Mouse (Mus musculus) lung, postnatal 25 days (tissue): ENCODE data around the gene Fancm.
"Not testable (repeated sequence)": the region's sequence is repeated elsewhere in the genome, so short reads cannot be mapped to it uniquely, and the experiment has no call there.

Source experiments
- DNase-seq: peaks from one replicate; pipeline ENCODE4 v3.0.0; 2022; ENCODE audit warnings: low spot score

Gene Fancm

DNA sequence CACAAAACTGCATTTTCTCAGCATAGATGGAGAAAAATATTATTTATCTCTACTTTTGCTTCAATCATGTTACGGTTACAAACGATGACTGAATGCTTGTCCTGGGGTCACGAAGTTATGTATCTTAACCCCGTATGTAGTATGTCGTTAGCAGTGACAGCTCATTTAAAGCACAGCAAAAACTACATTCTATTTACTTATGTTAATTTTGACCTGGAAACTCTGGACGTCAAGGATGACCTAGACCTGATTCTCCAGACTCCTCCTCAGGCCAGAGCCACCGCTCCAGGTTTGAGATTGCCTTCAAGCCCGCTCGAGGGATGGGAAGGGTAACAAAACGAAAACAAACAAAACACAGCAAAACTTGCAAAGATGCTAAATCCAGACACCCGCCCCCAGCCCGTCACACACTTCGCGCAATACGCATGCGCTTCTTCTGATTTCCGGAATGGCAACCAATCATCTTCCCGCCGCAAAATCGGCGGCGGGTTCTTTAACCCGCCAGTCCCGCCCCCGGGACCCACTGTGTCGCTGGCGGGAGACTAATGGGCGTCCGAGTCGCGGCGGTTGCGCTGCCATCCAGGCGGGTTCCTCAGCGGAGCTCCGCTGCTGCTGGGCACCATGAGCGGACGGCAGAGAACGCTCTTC is at the start of gene Fancm:
TSS of gene Fancm (plus strand) at position 519 of the 648 bp plus-strand sequence.
- DNase-seq = peak; percentile 92

DNA sequence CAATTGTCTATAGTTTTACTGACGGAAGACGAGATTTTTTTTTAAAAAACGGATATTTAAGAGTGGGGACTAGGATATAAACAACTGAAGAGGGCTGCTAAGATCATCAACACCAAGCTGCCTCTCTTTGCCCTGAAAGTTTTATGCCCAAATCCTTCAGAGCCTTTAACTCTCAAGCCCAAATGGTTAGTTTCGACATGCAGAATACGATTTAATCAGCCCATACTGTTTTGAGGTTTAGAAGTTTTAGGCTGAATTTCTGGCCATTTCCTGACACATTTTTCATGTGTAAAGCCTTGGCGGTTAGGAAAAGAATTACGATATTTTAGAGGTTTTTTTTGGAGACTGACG is 39.6 kb upstream of the Fancm start:
- no peak for DNase-seq

DNA sequence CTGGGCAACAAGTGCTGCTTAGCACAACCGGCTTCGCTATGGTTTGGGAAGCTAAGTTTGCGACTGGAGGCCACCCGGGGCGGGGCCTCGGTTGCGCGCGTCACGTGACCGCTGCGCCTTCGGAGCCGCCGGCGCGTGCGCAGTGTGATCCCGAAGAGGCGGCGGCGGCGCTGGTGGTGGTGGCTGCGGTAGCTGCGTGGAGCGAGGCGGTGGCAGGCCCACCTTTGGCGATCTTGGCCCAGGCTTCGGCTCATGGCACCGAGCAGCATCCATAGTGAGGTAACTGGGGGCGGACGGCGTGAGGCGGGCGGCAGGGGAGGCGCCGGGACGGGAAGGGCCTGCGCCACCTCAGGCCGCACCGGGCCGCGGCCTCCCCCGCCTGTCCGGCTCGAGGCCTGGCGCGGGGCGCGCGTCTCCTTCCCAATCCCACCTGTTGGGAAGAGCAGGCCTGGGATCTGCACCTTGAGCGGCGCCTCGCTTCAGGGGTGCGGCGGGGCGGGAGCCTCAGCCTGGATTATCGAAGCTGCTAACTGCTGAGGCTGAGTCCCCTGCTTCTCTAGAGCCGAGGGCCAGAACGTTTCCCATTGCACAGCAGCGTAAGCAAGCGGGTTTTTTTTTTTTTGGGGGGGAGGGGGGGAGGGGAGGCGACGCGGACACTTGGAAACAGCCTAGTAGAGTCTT is 39.1 kb upstream of the Fancm start, which contains the start of gene Prpf39:
TSS of gene Prpf39 (plus strand) at position 144 of the 681 bp plus-strand sequence.
- DNase-seq = peak; percentile 92

DNA sequence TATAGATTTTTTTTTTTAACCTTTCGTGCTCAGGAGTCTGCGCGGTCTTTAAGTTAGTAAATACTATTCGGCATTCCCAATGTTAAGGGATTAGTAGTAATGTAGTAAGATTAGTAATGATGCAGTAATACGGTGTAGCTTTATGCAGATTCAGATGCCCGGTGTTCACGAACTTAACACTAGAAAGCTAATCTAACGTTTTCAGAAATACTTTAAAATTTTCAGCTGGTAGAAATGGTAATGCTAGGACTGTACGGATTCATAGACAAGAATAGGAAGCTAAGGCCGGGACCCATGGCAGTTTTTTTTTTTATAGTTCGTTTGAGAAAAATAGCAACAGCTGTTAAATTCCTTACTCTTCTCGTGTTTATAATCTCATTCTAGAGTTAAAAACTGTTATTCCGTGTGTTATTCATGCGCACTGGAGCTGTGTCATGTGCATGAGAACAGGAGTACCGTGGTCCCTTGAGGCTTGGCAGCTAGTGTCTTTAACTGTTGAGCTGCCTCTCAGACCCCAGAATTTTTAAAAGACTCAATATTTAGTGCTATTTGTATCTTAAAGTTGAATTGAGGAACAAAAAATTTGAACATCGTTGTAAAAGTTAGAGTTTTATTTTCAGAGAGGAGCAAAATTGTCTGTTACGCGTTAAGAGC is 38.4 kb upstream of the Fancm start:
- no peak for DNase-seq

DNA sequence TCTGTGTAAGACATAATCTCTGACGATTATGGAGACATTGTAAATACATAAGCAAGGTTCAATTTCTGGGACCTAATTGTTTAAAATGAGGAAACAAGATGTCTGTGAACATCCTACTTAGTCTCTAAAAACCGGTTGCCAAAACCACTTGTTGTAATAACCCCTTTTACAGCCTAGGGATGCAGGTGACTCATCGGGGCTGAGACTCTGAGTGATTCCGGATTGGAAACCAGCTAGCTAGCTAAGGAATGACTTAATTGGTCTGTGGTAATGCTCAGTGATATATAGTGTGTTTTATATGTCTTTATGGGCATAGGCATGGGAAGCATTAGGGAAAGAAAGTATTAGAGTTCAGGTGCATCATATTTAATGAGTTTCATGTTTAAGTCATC is 37.9 kb upstream of the Fancm start:
- peak; percentile 42 for DNase-seq

DNA sequence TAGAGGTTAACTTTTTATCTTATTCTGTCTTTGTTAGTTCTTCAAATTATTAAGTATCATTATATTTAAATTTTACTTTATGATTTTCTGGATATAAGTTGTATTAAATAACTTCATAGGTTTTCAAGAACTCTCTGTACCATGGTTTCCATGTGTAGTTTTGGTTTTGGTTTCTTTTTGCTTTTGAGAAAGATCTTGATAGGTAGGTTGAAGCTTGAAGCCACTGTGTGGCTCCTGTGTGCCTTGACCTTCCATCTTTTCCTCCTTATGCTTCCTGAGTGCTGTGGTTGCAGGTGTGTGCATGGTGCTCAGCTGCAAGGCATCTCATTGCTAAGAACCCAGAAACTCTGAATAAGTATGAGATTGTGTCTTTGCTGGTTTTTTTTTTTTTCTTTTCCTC is 26.6 kb upstream of the Fancm start:
- no peak for DNase-seq

DNA sequence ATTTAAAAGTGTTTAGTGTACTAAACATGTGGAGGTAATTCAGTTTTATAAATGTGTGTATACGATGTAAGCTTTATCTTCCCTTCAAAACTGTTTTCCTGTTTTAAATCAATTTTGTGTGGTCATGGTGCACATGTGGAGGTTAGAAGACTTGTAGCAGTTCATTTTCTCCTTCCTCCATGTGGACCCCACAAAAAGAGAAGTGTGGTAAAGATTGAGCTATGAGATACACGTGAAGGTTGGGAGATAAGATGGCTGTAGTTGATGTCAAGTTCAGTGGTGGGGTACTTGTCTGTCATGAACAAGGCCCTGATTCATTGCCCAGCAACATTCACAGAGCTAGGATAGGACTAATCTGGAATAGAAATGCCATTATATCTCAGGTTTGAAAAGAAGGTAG is 17.2 kb upstream of the Fancm start:
- no peak for DNase-seq

DNA sequence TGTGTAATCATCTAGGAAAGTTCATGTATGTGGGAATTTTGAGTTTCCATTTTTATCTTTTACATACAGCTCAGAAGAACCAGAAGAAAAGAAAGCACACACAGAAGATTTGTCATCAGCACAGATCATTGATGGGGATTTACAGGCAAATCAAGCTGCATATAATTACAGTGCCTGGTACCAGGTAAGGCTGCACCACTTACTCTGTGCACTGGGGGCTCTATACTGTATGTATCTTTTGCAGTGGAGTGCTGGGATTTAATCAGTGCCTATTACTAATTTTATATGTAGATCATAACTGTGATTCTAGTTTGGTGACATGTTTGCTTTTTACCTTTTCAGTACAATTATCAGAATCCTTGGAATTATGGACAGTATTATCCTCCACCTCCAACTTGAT is 14.3 kb upstream of the Fancm start:
- DNase-seq = no peak

DNA sequence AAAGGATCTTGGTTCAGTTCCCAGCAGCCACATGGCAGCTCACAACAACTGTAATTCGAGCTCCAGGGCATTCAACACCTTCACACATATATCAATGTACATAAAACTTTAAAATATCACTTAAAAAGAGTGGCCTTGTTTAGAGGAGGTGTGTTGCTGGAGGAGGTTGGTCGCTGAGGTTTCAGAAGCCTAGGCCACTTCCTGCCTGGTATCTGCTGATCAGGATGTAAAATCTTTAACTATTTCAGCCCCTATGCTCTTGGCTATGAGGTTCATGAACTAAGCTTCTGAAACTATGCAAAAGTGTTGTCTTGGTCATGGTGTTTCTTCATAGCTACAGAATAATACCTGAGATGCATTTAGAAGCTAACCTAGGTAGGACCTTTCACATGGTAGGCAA is 10.2 kb upstream of the Fancm start:
- DNase-seq = no peak

DNA sequence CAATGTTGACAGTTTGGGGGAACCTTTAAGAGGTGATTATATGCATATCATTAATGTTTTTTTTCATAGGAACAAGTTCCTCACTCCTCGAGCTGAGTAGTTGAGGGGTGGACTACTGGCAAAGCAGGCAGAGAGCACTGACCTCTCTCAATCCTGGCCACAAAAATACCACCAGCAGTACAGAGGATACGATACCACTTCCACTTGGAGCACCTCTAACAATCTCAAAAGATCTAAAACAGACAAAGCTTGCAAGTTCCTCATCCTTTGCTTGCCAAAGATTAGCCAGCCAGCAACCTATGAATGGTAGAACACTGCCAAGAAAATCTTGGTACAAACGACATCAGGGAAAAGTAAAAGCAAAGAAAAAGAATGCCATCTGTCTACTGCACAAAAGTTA is 9.2 kb upstream of the Fancm start:
- DNase-seq = no peak

DNA sequence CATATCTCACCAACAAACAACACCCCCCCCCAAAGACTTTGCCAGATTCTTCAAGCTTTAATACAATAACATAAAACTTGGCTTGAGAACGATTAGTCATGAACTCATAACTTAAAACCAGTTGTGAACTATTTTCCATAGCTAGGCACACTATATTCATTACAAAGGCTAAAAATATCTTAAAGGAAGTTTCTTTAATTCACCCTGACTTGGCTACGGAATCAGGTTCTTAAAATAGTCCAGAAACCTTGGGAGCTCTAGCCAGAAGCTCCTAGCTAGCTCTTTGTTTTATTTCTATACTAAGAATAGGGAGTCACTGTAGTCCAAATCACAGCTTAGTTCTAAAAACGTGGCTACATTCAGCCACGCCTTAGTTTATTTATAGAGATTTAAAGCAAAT is 7.0 kb upstream of the Fancm start:
- no peak for DNase-seq

DNA sequence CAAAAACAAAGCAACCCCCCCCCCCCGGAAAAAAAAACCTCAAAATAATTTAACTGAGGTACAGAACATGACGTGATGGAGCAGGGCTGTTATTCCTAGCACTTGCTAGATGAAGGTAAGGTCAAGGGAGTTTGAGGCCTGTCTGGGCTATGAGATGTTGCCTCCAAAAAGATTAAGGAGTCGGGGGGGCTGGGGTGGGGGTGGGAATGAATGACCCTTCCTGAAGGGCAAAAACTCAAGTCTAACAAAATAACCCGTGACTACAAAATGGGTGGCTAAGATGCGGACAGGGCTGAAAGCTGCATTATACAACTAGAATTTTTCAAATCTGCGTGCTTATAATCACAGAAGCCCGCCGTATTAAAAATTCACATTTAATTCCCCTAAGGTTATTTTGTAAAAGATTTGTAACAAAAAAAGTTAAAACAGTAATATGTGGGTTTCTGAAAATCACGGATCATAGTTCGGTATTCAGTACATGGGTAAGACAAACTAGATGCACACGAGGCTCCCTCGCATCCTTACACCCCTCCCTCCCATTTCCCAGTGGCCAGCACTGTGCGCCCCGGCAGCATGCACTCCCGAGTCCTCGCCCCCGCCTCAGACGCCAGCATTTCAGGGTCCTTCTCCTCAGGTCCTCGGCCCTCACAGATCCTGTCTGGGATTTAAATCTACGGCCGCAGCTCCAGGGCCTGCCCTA is 2.3 kb upstream of the Fancm start:
- DNase-seq = no peak

DNA sequence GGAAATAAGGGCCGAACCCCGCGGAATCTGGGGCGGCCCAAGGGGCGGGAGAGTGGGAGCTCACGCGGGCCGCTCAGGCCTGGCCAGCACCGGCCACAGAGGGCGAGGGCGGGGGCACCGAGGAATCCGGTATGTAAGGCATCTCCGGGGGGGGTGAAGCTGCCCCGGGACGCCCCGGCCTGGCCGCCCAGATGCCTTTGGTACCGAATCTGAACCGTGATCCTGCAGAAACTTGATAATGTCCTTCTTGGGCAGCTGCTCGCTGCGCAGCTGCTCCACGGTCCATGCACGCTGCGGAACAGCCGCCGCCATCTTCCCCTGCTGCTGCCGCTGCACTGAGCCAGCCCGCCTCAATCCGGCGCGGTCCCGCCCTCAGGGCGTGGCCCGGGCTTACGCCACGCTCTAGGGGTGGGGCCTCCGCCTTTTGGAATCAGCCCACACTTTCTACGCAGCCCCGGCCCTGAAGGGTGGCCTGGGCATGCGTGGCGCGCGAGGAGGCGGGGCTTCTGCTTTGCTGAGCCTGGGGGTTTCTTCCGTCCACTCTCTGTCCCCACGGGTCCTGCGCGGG is 1.7 kb upstream of the Fancm start, which contains the start of gene Fkbp3:
TSS of gene Fkbp3 (minus strand) at position 397 of the 568 bp plus-strand sequence.
- DNase-seq = peak; percentile 97

DNA sequence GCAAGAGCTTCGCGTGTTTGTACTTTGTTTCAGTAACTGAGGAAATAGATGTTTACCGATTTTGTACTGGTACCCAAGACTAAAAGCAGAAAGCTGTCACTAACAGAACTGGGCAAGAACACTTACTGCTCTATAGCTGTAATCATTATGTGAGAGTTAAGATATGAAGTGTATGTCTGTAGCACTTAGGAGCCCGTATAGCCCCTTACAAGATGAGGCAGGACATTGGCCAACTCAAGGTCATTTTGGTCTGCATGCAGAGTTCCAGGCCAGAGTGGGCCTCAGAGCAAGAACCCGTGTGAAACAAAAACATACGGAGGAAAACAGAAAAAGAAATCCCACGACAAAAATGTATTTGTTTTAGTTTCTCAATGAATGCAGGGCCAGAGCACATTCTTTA is 752 bp upstream of the Fancm start:
- DNase-seq = no peak

DNA sequence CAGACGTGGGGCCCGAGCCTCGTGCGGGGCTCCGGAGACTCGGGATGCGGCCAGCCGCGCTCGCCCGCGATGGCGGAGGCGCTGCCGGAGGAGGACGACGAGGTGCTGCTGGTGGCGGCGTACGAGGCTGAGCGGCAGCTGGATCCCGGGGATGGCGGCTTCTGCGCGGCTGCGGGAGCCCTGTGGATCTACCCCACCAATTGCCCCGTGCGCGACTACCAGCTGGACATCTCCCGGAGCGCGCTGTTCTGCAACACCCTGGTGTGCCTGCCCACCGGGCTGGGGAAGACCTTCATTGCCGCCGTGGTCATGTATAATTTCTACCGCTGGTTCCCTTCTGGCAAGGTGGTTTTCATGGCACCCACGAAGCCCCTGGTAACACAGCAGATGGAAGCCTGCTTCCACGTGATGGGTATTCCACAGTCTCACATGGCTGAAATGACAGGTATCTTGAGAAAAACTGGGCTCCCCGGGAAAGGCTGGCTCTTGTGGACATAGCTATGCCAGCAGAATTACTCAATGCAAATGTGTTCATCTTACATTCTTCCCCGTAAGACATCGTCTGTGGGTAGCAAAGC is 419 bp downstream of the Fancm start:
- no peak for DNase-seq

DNA sequence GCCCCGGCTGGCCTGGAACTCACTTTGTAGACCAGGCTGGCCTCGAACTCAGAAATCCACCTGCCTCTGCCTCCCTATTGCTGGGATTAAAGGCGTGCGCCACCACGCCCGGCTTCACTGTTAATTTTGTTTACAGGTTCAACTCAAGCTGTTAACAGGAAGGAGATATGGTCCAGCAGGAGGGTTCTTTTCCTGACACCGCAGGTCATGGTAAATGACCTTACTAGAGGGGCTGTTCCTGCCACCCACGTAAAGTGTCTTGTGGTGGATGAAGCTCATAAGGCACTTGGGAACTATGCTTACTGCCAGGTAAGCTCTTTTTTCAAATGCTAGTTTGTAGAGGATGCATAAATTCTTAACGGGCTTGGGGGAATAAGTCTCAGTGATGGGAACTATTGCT is 1.5 kb downstream of the Fancm start:
- DNase-seq = no peak

DNA sequence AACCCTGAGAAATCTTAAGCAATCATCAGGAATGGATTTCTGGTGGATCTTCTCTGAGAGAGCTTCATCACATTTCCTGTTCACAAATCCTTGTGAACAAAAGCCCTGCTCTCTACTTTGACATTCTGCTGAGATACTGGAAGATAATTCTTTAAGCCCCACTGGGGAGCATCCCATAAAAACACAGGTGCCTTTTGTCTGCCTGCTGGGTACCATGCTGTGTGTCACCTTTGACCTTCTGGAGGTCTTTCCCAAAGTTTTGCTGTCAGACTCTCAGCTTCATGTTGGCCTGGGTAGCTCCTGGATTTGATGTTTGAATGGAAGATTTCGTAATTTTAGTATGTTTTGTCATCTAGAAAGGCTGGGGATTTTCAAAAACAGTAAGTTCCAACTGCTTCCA is 33.3 kb downstream of the Fancm start:
- DNase-seq = no peak

DNA sequence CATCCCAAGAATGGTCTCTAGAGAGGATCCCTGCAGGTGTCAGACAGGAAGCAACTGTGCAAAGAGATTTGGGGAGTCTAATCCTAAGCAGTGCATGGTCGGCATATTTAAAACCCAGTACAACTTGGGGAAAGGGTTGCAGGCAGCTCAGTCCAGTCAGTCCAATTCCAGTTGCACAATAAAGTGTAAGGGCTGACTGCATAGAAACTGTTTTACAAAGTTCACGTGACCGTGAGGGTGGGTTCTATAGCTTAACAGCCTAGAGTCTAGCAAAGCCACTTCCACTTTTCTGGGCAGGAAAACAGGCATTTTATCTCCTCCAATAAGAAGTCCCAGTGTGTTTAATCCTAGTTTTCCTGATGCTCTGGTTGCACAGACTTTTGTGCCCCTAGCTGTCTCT is 36.1 kb downstream of the Fancm start:
- no peak for DNase-seq

DNA sequence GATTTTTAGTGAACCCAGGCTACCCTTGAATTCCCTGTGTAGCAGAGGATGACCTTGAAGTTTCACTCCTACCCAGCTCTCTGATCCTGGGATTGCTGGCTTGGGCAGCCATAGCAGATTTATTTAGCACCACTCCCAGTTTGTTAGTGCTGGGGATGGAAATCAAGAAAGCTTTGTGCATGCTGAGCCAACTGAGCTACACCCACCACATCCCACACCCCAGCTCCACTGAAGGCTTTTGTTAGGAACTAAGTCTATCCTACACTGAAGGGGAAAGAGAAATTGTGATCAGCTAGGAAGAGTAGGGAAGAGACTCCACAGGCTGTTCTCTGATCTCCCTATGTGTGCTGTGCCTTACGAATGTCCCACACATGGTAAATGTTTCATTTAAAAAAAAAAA is 37.4 kb downstream of the Fancm start:
- no peak for DNase-seq

DNA sequence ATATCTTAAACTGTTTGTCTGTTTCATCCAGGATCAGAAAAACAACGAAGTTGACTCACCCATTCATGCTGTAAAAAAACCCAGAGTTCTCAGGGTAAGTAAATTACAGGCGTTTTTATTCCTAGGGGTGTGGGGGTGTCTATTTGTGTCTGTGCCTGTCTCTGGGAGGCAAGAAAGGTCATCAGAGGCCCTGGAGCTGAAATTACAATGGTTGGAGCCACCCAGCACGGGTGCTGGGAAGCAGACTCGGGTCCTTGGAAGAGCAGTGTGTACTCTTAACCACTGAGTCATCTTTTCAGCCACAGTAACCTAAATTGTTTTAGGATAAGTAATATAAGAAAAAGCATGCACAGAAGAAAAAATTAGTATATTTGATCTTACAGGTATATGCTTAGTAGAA is 38.5 kb downstream of the Fancm start:
- no peak for DNase-seq

DNA sequence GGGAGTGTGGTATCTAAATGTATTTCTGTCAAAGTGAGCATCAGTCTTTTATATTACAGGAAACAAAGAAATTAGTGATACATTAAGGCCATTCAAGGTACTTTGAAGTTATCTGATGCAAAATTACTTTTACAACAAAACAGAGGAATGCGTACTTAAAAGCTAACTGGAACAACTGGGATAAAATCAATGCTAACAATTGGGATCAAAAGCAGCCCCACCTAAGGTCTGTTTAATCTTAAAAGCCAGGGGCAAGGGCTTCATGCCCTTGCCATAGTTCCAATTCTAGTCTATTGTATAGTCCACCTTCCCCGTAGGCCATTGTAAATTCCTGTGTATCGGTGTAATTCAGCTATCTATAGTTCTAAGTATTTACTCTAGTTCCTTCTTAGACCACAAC is 39.6 kb downstream of the Fancm start:
- not testable (repeated sequence) for DNase-seq

DNA sequence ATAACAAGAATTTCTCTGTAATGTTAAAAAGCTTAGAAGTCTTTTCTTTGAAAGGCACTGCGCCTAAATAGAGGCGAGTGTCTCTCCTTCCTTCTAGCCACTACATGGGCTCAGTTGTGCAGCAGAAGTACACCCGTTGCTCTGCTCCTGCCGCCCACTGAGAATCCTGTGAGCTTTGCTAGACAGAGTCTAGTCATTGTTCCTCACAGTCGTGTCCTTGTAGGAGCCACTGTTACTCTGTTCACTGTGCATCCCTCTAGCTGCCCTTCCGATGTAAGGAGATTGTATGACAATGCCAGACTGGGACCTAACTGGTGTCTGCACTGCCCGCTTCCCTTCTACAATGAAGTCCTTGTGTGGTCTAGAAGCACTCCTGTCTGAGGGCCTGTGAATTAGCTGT is 43.6 kb downstream of the Fancm start:
- no peak for DNase-seq
